Mouse (Mus musculus): ENCODE measurements around the gene Camp. TPM values are rescaled to one million over a fixed set of nuclear protein-coding genes. Genes with fewer than 3 reads are reported as not detected.

Gene Camp
- polyA plus RNA-seq (2011; ENCODE audit: insufficient read depth, insufficient read length, low read depth, missing spikeins) = not detected in 2 replicates

- Histone ChIP-seq H3K9ac (ENCODE audit: low read depth, poor library complexity, severe bottlenecking) (no peak within 1 kb of the TSS), H3K4me1 (ENCODE audit: control insufficient read depth, insufficient read depth, low read length) (no peaks in the 10 kb centered on the region), H3K27ac (ENCODE audit: insufficient read depth, low read length) (no peak within 1 kb of the TSS), H3K4me3 (ENCODE audit: low read depth, low read length) (no peak within 1 kb of the TSS), H3K9me3 (replicated peaks; ENCODE audit: control insufficient read depth, insufficient read depth, low read length, poor library complexity, severe bottlenecking) (no peaks in the 10 kb centered on the region), H3K27me3 (ENCODE audit: control insufficient read depth, insufficient read depth, low read length, poor library complexity, severe bottlenecking) (no peaks in the 10 kb centered on the region), H3K36me3 (ENCODE audit: control insufficient read depth, insufficient read depth, low read length, poor library complexity, severe bottlenecking) (no peaks in the 10 kb centered on the region)
- no peak for TF ChIP-seq EP300 (IDR thresholded peaks at IDR 0.05; ENCODE audit: insufficient read depth, low read depth, low read length)
- no peak for TF ChIP-seq CTCF (IDR thresholded peaks at IDR 0.05; ENCODE audit: low read depth, low read length)
- no peak for TF ChIP-seq POLR2A (IDR thresholded peaks at IDR 0.05; ENCODE audit: insufficient read depth, low read length)
These were observed at the start of gene Camp for GRCm38 (mm10) chr9:109849312-109849758. Gene Camp, minus strand, starts transcription at chr9:109849617.

DNA sequence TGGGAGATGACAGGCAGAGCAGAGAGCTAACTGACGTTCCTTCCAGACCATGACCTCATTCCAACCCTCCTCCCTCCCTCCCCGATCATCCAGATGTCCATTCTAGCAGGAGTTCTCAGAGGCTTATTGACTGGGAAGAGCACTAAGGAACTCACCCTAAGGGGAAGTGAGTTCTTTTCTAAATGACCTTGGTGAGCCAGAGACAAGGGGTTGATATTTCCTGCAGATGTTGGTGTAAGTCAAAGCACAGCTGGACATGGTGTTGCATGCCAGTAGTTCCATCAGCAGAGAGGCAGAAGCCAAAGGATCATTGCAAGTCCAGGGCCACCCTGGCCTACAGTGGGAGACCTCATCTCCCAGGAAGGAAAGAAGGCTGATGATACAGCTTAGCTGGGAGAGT lies 48.6 kb upstream of the Camp start:
- Histone ChIP-seq H3K36me3 (ENCODE audit: control insufficient read depth, insufficient read depth, low read length, poor library complexity, severe bottlenecking) (peaks cover 13% of the 10 kb centered on the region), H3K27ac (ENCODE audit: insufficient read depth, low read length) (no peak overlapping the region), H3K27me3 (ENCODE audit: control insufficient read depth, insufficient read depth, low read length, poor library complexity, severe bottlenecking) (no peaks in the 10 kb centered on the region), H3K4me3 (ENCODE audit: low read depth, low read length) (no peak overlapping the region), H3K9ac (ENCODE audit: low read depth, poor library complexity, severe bottlenecking) (no peak overlapping the region), H3K9me3 (replicated peaks; ENCODE audit: control insufficient read depth, insufficient read depth, low read length, poor library complexity, severe bottlenecking) (no peaks in the 10 kb centered on the region), H3K4me1 (ENCODE audit: control insufficient read depth, insufficient read depth, low read length) (peaks cover 15% of the 10 kb centered on the region)
- TF ChIP-seq EP300 (IDR thresholded peaks at IDR 0.05; ENCODE audit: insufficient read depth, low read depth, low read length) (no peak), CTCF (IDR thresholded peaks at IDR 0.05; ENCODE audit: low read depth, low read length) (no peak), POLR2A (IDR thresholded peaks at IDR 0.05; ENCODE audit: insufficient read depth, low read length) (no peak)

GRCm38 (mm10) chr9:109896253-109897150 lies 47.1 kb upstream of the Camp start:
- no peak for TF ChIP-seq CTCF (IDR thresholded peaks at IDR 0.05; ENCODE audit: low read depth, low read length)
- no peak for TF ChIP-seq EP300 (IDR thresholded peaks at IDR 0.05; ENCODE audit: insufficient read depth, low read depth, low read length)
- TF ChIP-seq POLR2A (IDR thresholded peaks at IDR 0.05; ENCODE audit: insufficient read depth, low read length) = no peak
- H3K36me3 ChIP-seq (ENCODE audit: control insufficient read depth, insufficient read depth, low read length, poor library complexity, severe bottlenecking) = peaks cover 25% of the 10 kb centered on the region
- H3K4me3 ChIP-seq (ENCODE audit: low read depth, low read length) = no peak overlapping the region
- no peak overlapping the region for H3K9ac ChIP-seq (ENCODE audit: low read depth, poor library complexity, severe bottlenecking)
- no peaks in the 10 kb centered on the region for H3K9me3 ChIP-seq (replicated peaks; ENCODE audit: control insufficient read depth, insufficient read depth, low read length, poor library complexity, severe bottlenecking)
- peaks cover 13% of the 10 kb centered on the region for H3K4me1 ChIP-seq (ENCODE audit: control insufficient read depth, insufficient read depth, low read length)
- H3K27ac ChIP-seq (ENCODE audit: insufficient read depth, low read length) = 0 out of 2 replicates have a peak overlapping the region, but pooled peaks have one; percentile 28
- no peaks in the 10 kb centered on the region for H3K27me3 ChIP-seq (ENCODE audit: control insufficient read depth, insufficient read depth, low read length, poor library complexity, severe bottlenecking)

- Histone ChIP-seq H3K27me3 (ENCODE audit: control insufficient read depth, insufficient read depth, low read length, poor library complexity, severe bottlenecking) (no peaks in the 10 kb centered on the region), H3K4me3 (ENCODE audit: low read depth, low read length) (no peak overlapping the region), H3K4me1 (ENCODE audit: control insufficient read depth, insufficient read depth, low read length) (peaks cover 12% of the 10 kb centered on the region), H3K9me3 (replicated peaks; ENCODE audit: control insufficient read depth, insufficient read depth, low read length, poor library complexity, severe bottlenecking) (no peaks in the 10 kb centered on the region), H3K27ac (ENCODE audit: insufficient read depth, low read length) (peak overlapping the region; percentile 28), H3K36me3 (ENCODE audit: control insufficient read depth, insufficient read depth, low read length, poor library complexity, severe bottlenecking) (peaks cover 34% of the 10 kb centered on the region), H3K9ac (ENCODE audit: low read depth, poor library complexity, severe bottlenecking) (no peak overlapping the region)
- TF ChIP-seq CTCF (IDR thresholded peaks at IDR 0.05; ENCODE audit: low read depth, low read length) = no peak
- no peak for TF ChIP-seq POLR2A (IDR thresholded peaks at IDR 0.05; ENCODE audit: insufficient read depth, low read length)
- TF ChIP-seq EP300 (IDR thresholded peaks at IDR 0.05; ENCODE audit: insufficient read depth, low read depth, low read length) = no peak
These were observed 46.2 kb upstream of the Camp start for GRCm38 (mm10) chr9:109895593-109895992.

- H3K9ac ChIP-seq (ENCODE audit: low read depth, poor library complexity, severe bottlenecking) = no peak overlapping the region
These were observed 45.1 kb upstream of the Camp start for GRCm38 (mm10) chr9:109894413-109895090.

More at GRCm38 (mm10) chr9:109894413-109895090, 45.1 kb upstream of the Camp start:
- H3K4me1 ChIP-seq (ENCODE audit: control insufficient read depth, insufficient read depth, low read length) = peaks cover 7% of the 10 kb centered on the region
- no peak overlapping the region for H3K4me3 ChIP-seq (ENCODE audit: low read depth, low read length)
- no peaks in the 10 kb centered on the region for H3K27me3 ChIP-seq (ENCODE audit: control insufficient read depth, insufficient read depth, low read length, poor library complexity, severe bottlenecking)
- H3K27ac ChIP-seq (ENCODE audit: insufficient read depth, low read length) = peak overlapping the region; percentile 29
- TF ChIP-seq POLR2A (IDR thresholded peaks at IDR 0.05; ENCODE audit: insufficient read depth, low read length) (no peak), CTCF (IDR thresholded peaks at IDR 0.05; ENCODE audit: low read depth, low read length) (peak; percentile 83)
- H3K36me3 ChIP-seq (ENCODE audit: control insufficient read depth, insufficient read depth, low read length, poor library complexity, severe bottlenecking) = peaks cover 45% of the 10 kb centered on the region
- H3K9me3 ChIP-seq (replicated peaks; ENCODE audit: control insufficient read depth, insufficient read depth, low read length, poor library complexity, severe bottlenecking) = no peaks in the 10 kb centered on the region

All from ES-Bruce4 (cell line).